Mouse (Mus musculus) erythroid progenitor cell, adult 5-6 weeks (primary cell): ENCODE data around the gene Gnb3. TPM values are rescaled to one million over a fixed set of nuclear protein-coding genes. Genes with fewer than 3 reads are reported as not detected.
A peak's percentile ranks its signal among the peaks of the same experiment; 100 is the strongest.
"Not testable (repeated sequence)": the region's sequence is repeated elsewhere in the genome, so short reads cannot be mapped to it uniquely, and the experiment has no call there.

Source experiments
- ATAC-seq: replicated peaks from 2 replicates; pipeline ENCODE4 v1.8.0; 2016; ENCODE audit warnings: moderate number of reproducible peaks, mild to moderate bottlenecking, moderate TSS enrichment, inconsistent platforms; ENCODE audit not compliant: poor library complexity, low FRiP score, severe bottlenecking
- total RNA-seq, 2 experiments: library from RNA; stranded (forward) in 1 of 2; stranded (reverse) in 1 of 2; fragments of 150-400 nt in 1 of 2; fragments of 186-747, 209-891 nt in 1 of 2; gene quantifications; 2 replicates each; pipeline versions ENCODE4 v1.2.3 to v1.2.4; 2015 to 2017; ENCODE audit warnings: low replicate concordance in 2 of 2

Gene Gnb3
- total RNA-seq, 2 experiments from 2014 or later = not detected

DNA sequence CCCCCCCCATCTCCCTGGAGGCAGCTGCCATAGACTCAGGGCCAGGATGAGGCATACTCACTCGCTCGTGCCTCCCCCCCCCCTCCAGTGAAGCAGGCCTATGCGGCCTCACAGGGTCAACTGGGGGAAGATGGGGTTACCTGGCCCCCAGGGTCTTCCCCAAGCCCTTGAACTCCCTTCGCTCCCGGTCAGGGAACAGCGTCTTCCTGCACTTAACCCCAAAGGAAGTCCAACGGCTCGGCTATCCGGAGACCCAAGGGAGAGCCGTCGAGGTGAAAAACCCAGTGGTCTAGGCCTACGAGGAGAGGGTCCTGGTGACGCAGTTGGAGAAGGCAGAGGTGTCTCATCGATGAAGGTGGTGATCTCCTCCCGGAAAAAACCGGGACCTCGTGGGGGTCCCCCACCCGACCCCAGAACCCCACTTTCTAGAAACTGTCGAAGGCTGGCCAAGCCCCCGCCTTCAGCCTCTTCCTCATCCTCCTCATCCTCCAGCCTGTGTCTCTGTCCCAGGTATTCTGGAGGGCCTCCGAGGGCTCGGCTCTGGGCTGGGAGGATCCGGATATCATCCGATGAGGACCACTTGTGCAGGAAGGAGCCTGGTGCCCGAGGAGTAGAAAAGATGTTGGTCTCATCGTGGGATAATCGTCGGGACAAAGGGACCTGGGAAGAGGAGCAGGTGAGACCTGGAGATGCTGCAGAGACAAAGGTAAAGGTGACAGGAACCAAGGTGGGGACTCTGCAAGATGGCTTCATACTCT is 18.7 kb upstream of the Gnb3 start:
- no peak for ATAC-seq

DNA sequence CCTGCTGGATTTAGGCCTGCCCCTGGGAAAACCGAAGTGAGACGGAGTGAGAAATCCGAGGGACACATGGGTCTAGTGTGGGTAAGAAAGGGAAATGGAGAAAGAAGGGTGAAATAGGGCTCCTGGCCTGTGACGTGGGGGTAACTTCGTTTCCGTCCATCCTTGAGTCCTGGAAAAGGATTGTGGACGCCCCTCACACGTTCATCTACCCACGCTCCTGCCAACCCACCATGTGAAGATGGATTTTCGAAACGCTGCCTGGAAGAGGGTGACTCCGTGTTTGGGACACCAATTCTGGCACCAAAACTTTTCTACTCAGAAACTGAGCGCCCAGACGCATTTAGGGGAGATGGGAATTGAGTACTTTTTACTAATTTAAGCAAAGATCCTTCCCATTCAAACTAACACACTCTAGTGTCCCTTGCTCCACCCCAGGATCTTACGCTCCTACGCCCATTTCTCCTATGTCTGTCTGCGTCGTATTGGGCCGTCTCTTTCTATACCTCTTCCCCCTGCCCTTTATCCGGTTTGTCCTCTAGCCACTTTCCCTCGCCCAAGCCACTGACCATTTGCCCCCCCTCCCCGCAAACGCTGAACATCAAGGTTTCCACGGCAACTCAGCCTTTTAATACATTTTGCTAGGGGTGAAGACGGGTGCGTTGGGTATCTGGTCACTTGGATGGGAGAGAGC is 17.9 kb upstream of the Gnb3 start:
- no peak for ATAC-seq

DNA sequence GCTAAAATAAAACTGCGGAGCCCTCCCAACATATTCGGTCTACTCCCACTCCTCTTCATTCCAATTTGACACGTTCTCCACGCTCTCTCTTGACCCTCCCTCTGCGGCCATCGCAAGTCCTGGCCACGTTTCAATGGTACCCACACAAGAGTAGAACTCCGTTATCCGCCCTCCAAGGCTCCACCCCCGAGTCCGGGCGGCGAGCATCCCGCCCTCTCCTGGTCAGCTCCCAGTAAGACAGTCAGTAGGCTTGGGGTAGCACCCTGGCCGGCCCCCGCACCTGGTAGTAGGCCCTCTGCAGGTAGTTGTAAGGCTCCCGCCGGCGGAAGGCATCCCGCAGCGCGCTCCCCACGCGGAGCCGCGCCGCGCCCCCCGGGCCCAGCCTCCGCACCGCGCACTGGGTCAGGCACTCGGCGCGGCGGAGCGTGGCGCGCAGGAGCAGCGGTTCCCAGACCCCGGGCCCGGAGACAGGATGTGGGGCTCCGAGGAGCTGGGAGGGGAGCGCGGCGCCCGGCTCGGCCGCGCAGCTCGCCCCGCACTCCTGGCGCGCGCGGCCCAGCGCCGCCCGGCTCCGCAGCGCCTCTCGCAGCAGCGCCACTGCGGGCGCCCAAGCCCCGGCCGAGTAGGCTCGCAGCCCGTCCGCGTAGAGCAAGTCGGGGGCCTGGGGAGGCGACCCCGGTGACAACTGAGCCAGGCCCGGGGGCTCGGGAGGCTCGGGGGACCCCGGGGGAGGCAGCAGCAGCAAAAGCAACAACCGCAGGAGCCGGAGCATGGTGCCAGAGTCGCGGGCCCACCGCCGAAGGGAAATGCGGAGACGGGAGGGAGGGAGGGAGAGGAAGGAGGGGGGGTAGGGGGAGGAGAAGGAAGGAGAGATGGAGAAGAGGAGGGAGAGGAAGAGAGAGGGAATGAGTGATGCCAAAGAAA is 17.1 kb upstream of the Gnb3 start, which contains the start of gene P3h3:
Gene P3h3 (minus strand): TSS at position 837 of the 924 bp plus-strand sequence.
- no peak for ATAC-seq

DNA sequence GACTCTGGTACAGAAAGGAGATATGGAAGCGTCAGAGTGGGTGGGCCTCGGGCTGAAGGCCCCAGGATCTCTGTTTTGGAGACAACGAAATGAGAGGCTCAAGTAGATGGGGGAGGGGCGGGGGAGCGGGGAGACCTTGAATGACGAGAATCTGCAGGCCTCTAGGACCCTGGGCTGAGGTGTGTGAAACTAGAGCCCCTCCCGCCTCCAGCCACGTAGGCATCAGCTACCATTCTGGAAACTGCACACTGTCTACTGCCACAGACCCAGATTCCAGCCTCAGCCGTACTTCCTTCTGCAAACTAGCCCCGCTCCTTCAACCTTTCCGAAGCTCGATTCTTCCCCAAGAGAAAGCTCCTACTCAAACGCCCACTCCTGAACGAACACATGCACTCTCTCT is 16.2 kb upstream of the Gnb3 start:
- no peak for ATAC-seq

DNA sequence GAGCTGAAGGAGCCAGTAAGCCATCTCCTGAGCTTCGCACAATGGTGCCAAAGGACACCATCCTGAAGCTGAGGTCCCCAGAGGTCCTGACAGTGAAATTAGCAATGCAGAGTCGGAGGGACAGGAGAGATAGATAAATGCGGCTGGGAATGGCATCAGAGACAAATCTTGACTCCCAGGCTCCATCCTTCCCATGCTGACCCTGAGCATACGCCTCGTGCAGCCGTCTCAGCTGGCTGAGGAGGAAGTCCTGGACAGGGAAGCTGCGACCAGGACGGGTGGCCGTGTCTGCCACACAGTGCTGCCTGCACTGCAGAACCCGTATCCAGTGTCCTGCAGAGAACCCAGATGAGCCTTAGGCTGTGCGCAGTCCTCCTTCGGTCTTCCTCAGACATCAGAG is 14.6 kb upstream of the Gnb3 start:
- ATAC-seq = no peak

DNA sequence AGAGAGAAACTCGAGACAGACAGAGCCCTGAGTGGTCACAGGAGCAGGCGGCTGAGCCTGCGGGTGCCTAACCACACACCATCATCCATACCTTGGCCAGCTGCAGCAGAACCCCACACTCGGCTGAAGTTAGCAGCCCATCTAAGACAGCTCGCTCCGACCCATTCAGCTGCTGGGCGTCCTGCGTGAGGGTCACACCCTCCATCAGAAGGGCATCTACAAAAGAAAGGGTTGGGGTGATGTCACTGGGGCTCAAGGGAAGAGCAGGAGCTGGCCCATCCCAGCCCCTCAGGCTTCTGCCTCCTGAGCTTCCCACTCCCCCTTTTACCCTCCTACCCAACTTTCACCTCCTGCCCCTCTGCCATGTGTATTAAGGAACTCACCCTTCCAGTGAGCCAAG is 10.5 kb upstream of the Gnb3 start:
- ATAC-seq = no peak

DNA sequence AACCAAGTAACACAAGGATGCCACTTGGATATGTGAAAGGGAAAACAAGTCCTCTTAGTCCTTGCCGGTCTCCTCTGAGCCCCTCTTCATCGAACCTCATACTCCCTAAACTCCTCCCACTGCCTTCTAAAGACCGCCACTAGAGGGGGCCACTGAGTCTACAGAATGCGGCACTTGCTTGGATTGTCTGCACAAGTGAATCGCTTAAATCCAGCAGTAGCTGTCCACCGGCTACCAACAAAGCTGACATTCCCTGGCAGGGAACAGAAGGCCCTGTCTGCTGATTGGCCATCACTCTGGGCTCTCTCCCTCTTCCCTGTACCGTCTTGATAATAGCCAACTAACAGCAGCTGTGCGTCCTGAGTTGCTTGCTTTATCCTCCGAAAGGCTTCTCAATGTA is 7.2 kb upstream of the Gnb3 start:
- ATAC-seq = peak; percentile 86

DNA sequence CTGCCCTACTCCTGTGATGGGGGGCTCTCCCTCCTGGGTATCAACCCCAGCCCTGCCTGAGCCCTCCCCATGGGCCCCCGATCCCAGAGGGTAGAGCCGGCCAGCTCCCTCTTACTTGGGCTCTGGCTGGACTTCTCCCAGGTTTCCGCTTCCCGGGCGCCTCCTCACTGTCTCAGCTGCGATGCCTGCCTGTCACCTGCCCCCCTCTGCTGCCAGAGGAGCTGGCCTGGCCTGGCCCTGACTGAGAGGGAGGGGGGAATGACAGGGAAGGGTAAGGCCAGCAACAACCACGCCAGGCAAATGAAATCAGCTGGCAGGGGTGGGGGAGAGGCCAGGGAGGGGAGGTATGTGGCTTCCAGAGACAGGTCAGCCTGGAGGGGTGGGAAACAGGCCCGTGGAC is 270 bp downstream of the Gnb3 start:
- ATAC-seq = no peak

DNA sequence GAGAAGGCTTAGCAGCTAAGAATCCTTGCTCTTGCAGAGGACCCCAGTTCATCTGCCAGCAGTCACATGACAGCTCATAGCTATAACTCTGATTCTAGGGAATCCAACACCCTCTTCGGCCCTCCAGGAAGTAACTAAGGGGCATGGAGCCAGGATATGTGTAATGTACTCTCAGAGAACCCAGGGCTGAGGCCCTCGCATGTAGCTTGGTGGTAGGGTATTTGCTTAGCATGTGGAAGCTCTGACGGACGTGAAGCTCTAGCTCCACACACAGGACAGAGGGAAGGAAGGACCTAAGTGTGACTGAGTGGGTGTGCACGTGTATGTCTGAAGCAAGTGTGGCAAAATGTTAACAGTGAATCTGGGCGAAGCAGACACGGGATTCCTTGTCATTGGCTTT is 3.7 kb downstream of the Gnb3 start:
- no peak for ATAC-seq

DNA sequence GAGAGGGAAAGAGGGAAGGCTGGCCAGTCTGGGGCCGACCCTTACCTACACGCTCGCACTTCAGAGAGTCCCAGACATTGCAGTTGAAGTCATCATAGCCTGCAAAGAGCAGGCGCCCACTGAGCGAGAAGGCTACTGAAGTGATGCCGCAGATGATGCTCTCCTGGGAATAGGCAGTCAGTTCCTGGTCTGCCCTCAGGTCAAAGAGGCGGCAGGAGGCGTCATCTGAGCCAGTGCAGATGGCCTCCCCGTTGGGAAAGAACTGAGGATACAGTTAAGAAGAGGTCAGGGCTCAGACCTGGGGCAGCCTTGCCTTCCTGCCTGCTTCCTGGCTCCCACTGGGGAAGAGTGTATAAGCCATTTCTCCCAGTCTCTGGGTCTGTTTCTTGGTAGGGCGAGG is 4.5 kb downstream of the Gnb3 start:
- ATAC-seq = no peak

DNA sequence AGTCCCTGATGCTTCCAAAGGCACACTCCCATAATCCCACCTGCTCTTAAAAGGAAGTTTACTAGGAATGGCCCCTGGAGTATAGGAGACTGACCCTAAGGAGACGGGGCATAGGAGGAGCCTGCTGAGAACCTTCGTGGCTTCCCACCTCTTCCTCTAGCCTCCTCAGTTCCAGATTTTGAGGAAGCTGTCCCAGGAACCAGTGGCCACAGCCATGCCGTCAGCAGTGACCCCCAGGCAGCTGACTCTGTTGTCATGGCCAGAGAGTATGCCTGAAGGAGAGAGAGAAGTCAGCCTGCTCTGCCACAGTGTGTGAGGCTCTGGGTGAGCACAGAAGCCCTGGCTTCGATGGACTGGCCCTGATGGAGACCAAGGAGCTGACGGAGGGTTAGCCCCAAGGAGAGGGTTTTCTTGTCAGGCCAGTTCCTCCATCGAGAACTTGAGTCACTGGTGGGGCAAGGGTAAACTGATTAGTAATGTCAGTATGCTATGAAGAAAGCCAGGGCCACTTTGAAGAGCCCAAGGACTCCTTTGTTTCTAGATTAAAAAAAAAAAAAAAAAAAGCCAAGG is 5.5 kb downstream of the Gnb3 start:
- no peak for ATAC-seq

DNA sequence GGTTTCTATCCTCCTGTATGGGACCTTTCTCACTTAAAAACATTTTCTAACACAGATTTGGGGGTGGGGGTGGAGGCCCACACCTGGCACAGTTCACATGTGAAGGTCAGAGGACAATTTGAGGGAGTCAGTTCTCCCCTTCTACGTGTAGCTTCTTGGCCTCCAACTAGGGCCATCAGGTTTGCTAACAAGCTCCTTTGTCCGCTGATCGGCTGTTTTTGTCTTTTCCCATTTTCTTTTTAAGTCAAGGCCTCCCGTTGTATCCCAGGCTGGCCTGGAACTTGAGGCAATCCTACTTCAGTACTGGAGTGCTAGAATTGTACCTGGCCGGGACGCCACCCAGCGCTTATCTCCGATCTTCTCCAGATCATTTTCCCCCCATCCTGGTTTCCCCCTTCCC is 8.4 kb downstream of the Gnb3 start:
- no peak for ATAC-seq

DNA sequence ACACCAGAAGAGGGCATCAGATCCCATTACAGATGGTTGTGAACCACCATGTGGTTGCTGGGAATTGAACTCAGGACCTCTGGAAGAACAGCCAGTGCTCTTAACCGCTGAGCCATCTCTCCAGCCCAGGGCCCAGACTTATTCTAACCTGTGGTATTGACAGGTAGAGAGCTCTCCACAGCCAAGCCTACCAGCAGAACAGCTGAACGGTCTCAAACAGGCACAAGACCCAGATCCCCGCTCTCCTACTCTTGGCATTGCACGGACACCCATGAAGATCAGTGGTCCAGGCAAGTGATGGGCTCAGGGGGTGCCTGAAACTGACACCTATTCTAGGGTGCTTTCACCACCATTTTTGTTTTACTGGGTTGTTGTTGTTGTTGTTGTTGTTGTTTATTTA is 8.9 kb downstream of the Gnb3 start:
- ATAC-seq = not testable (repeated sequence)

DNA sequence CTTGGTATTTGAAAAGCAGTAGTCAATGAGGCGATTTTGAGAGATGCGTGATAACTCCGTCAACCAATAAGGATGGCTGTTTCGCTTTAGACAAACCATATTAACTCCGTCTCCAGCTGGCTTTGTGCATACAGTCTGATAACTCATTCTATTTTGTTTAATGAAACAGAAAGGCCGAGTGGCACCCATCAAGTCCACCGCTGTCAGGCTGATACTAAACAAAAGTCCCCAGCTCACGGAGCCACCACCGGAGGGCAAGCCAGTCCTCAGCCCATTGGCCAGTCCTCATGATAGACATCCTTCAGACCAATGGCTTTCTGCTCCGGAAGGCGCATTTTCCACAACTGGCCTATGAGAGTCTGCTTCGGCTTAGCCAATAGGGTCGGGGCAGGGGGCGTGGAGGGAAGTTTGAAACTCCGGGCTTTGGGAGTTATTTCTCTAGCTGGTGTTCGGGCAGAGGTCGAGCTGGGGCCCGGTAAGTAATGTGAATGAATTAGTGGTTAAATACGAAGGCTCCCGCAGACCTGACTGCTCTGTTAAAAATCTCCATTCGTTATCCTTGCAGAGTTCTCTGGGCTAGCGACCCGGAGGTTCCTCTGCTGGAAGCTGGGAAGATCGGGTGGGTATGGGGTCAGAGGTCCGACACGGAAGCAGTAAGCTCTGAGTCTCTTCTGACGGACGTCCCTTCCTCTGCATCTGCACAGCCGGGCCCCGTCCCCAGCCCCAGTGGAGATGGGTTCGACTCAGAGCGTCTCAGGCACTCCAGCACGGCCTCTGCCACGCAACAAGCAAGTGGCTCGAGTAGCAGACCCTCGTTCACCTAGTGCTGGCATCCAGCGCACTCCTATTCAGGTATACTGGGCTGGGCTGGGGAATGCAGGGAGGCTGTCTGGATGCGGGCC is 10.0 kb downstream of the Gnb3 start:
- ATAC-seq = peak; percentile 73

DNA sequence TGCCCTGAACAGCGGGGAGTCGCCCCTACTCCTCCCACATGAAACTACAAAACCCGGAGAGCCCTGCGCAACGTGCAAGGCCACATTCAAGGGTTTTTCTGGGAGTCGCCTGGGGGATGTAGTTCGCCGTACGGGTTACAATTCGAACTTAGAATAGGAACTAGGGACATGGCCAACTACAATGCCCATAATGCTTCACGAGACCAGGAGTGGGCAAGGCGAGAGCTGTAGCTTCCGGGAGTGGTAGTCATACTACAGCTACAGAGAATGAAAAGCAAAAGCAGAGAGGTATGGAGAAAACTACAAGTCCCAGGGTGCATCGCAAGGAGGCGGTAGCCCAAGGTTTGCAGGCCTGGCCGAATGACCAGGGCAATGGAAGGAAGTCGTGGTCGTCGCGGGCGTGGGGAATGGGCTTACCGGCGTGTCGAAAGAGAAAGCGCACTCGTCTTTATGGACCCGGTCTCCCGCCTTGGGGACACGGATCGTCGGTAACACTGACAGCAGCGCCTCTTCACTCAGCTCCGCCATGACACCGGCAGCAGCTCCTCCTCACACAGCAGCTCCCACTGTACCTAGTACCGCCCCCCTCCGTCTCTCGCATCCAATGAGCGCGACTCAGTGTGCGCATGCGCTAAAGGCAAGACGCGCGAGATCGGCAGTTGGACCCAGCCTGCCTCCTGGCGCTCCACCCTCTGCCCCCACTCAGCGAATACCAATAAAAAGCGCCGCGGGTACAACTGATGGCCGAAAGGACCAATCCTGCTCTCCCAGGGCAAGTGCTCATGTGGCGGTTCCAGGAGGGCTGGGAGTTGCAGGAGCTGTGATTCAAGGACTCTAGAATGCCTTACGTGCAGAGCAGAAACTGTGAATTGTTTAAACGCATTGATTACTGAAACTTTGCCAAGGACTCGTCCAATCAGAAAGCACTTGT is 10.9 kb downstream of the Gnb3 start, which contains the start of the genes Usp5 and Cdca3:
Gene Usp5 (minus strand): TSS at position 617 of the 931 bp plus-strand sequence.
Gene Cdca3 (plus strand): TSS at position 680 of the 931 bp plus-strand sequence.
- ATAC-seq = peak; percentile 80

DNA sequence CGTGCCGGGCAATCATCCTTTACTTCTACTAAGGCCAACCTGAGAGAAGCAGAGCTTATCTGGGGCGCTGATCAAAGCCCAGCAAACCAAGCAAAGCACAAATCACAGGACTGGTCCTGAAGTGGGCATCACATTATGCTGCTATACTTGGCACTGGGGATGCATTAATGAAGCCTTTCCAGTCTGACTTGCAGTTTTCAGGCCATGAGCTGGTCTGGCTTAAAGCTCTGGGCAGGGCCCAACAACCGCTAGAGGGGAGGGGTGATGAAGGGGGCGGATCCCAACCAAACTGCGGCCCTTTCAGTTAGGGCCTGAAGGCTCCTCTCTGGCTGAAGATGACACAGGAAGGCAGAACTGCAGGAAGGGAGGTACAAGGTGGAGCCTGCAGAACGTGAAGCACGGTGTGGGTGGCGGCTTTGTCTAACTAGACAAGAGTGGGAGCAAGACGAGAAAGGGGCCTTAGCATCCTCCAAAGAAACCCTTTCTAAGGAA is 11.9 kb downstream of the Gnb3 start:
- no peak for ATAC-seq

DNA sequence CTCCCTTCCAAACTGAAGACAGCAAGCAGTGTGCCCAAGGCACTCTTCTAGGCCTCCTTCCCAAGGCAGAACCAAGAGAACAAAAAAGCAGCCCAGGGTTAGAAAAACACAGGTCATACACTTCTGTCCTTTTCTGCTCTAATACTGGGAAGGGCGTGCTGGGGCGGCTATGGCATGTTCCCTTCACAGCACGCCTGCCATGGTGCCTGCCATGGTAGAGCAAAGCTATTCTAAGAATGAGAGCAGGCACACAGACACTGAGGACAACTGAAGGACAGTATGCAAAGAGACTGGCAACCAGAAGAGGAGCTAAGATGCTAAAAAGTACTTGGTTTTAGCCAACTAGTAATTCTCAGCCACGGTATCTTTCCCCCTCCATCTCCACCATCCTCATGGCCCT is 18.0 kb downstream of the Gnb3 start:
- ATAC-seq = no peak

DNA sequence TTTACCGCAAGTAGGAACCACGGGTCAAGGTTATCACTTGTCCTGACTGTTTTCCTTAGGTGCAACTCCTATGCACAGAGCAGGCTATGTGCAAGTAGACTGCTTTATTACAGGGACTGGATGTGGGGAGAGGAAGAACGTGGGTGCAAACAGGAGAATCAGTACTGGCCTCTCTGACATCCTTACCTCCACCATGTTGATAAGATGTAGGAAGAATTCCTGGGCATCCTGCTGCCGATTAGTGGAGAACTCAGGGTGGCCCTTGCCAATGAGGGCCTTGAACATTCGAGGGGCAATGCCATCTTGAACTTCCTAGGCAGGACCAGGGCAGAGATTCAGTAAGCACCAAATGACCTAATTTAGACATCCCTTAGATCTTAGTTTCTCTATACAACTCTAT is 19.2 kb downstream of the Gnb3 start:
- ATAC-seq = no peak
